ENCODE assay signal across 12 mouse cellular contexts in genomic region chr17:37027486-37027885, GRCm38 (mm10). TPM values are rescaled to one million over a fixed set of nuclear protein-coding genes. Genes with fewer than 3 reads are reported as not detected.
A peak's percentile ranks its signal among the peaks of the same experiment; 100 is the strongest.
DNase-seq lines count a peak whose midpoint lies in the region; ATAC-seq lines count a peak whose summit lies in the region.
"Had no signal": no experiment of that assay in that cellular context is flagged by ENCODE, and none has a peak within 500 bp of the region (broad histone marks: within the 10 kb centered on the region; RNA-seq: fewer than 3 reads in every experiment).

No protein-coding gene starts in this region.

- no peaks in the 10 kb centered on the region for H3K36me3 ChIP-seq in midbrain, embryonic 10.5 days
- H3K36me3 ChIP-seq in midbrain, embryonic 11.5 days (ENCODE audit: control insufficient read depth, insufficient read depth, low read length): no peaks in the 10 kb centered on the region
- H3K36me3 ChIP-seq in forebrain, embryonic 11.5 days (ENCODE audit: control insufficient read depth, insufficient read depth, low read length): no peaks in the 10 kb centered on the region
- H3K36me3 ChIP-seq in limb, embryonic 10.5 days: no peaks in the 10 kb centered on the region
- no peaks in the 10 kb centered on the region for H3K36me3 ChIP-seq in stomach, embryonic 16.5 days (ENCODE audit: control insufficient read depth, insufficient read depth, low read length)

- DNase-seq in midbrain, embryonic 10.5 days (ENCODE audit: low spot score): no peak
- DNase-seq in midbrain, embryonic 11.5 days (ENCODE audit: low spot score, missing footprints): no peak
- DNase-seq in forebrain, embryonic 11.5 days (ENCODE audit: low spot score): no peak
- DNase-seq in limb, embryonic 10.5 days (ENCODE audit: low spot score): no peak
- DNase-seq in cerebellum, adult 9-10 months: no peak
- no peak for DNase-seq in cerebellum, postnatal 36 days
- DNase-seq: adrenal gland, adult 8-10 months had no signal

- H3K4me3 ChIP-seq in midbrain, embryonic 10.5 days: no peak overlapping the region
- H3K4me3 ChIP-seq in midbrain, embryonic 11.5 days (ENCODE audit: low read depth, low read length): no peak overlapping the region
- no peak overlapping the region for H3K4me3 ChIP-seq in forebrain, embryonic 11.5 days (ENCODE audit: low read depth, low read length)
- no peak overlapping the region for H3K4me3 ChIP-seq in limb, embryonic 10.5 days
- no peak overlapping the region for H3K4me3 ChIP-seq in stomach, embryonic 16.5 days (replicated peaks; ENCODE audit: low read length)

- 95% methylated on average over 4 of the region's 4 CpGs for WGBS in midbrain, embryonic 10.5 days
- WGBS in midbrain, embryonic 11.5 days: 96% methylated on average over 4 of the region's 4 CpGs
- WGBS in forebrain, embryonic 11.5 days: 95% methylated on average over 4 of the region's 4 CpGs
- 91% methylated on average over 4 of the region's 4 CpGs for WGBS in limb, embryonic 10.5 days
- 92% methylated on average over 4 of the region's 4 CpGs for WGBS in stomach, embryonic 16.5 days

- H3K9me3 ChIP-seq in midbrain, embryonic 10.5 days (replicated peaks): no peaks in the 10 kb centered on the region
- no peaks in the 10 kb centered on the region for H3K9me3 ChIP-seq in midbrain, embryonic 11.5 days (ENCODE audit: control insufficient read depth, low read length)
- no peaks in the 10 kb centered on the region for H3K9me3 ChIP-seq in forebrain, embryonic 11.5 days (ENCODE audit: control insufficient read depth, low read length)
- no peaks in the 10 kb centered on the region for H3K9me3 ChIP-seq in limb, embryonic 10.5 days (replicated peaks)
- no peaks in the 10 kb centered on the region for H3K9me3 ChIP-seq in stomach, embryonic 16.5 days (replicated peaks; ENCODE audit: control insufficient read depth, low read length)

- no peaks in the 10 kb centered on the region for H3K27me3 ChIP-seq in midbrain, embryonic 10.5 days (ENCODE audit: low read depth, poor library complexity, severe bottlenecking)
- H3K27me3 ChIP-seq in midbrain, embryonic 11.5 days (ENCODE audit: control insufficient read depth, insufficient read depth, low read length): no peaks in the 10 kb centered on the region
- no peaks in the 10 kb centered on the region for H3K27me3 ChIP-seq in forebrain, embryonic 11.5 days (ENCODE audit: control insufficient read depth, insufficient read depth, low read length)
- H3K27me3 ChIP-seq in limb, embryonic 10.5 days (ENCODE audit: low read depth, poor library complexity, severe bottlenecking): no peaks in the 10 kb centered on the region
- H3K27me3 ChIP-seq in stomach, embryonic 16.5 days (ENCODE audit: control insufficient read depth, insufficient read depth, low read length): no peaks in the 10 kb centered on the region

- H3K4me2 ChIP-seq in midbrain, embryonic 11.5 days: no peak overlapping the region
- no peak overlapping the region for H3K4me2 ChIP-seq in forebrain, embryonic 11.5 days (ENCODE audit: low read depth, low read length, severe bottlenecking)
- no peak overlapping the region for H3K4me2 ChIP-seq in stomach, embryonic 16.5 days (ENCODE audit: low read depth, low read length)

- no peak for ATAC-seq in midbrain, embryonic 11.5 days (ENCODE audit: low FRiP score)
- ATAC-seq in forebrain, embryonic 11.5 days (replicated peaks; ENCODE audit: low FRiP score): no peak
- no peak for ATAC-seq in stomach, embryonic 16.5 days (ENCODE audit: insufficient read depth, low FRiP score)

- H3K9ac ChIP-seq in midbrain, embryonic 11.5 days (ENCODE audit: low read length): no peak overlapping the region
- H3K9ac ChIP-seq in forebrain, embryonic 11.5 days (ENCODE audit: low read length): no peak overlapping the region
- H3K9ac ChIP-seq in stomach, embryonic 16.5 days (ENCODE audit: low read length): no peak overlapping the region

- H3K27ac ChIP-seq in midbrain, embryonic 10.5 days (replicated peaks): peak overlapping the region; percentile 91
- H3K27ac ChIP-seq in midbrain, embryonic 11.5 days (ENCODE audit: low read depth, low read length): no peak overlapping the region
- H3K27ac ChIP-seq in forebrain, embryonic 11.5 days (ENCODE audit: low read depth, low read length): peak overlapping the region; percentile 97; the same call in 1 of the 2 replicates
- peak overlapping the region; percentile 92 for H3K27ac ChIP-seq in limb, embryonic 10.5 days
- H3K27ac ChIP-seq in stomach, embryonic 16.5 days (ENCODE audit: low read length): peak overlapping the region; percentile 42
- H3K27ac ChIP-seq: macrophage had no signal

- H3K4me1 ChIP-seq in midbrain, embryonic 10.5 days: peaks cover 12% of the 10 kb centered on the region
- peaks cover 2% of the 10 kb centered on the region; the same call in 1 of the 2 replicates for H3K4me1 ChIP-seq in midbrain, embryonic 11.5 days (ENCODE audit: control insufficient read depth, insufficient read depth, low read length)
- no peaks in the 10 kb centered on the region; the same call in 1 of the 2 replicates for H3K4me1 ChIP-seq in forebrain, embryonic 11.5 days (replicated peaks; ENCODE audit: control insufficient read depth, insufficient read depth, low read length)
- H3K4me1 ChIP-seq in limb, embryonic 10.5 days: peaks cover 4% of the 10 kb centered on the region; the same call in 1 of the 2 replicates
- H3K4me1 ChIP-seq in stomach, embryonic 16.5 days (ENCODE audit: control insufficient read depth, insufficient read depth, low read length): no peaks in the 10 kb centered on the region

RNA-seq across cellular contexts. Expression of gene Mog, which starts 4.3 kb away (rescaled TPM):
- 0.10 and 0.15 TPM in 2 replicates for polyA plus RNA-seq in midbrain, embryonic 10.5 days (2016; fragmentation: Nextera tagmentation; extraction: Ambion mirVana)
- 0.18 and 0.42 TPM in 2 replicates for polyA plus RNA-seq in midbrain, embryonic 11.5 days (2014; fragmentation: Nextera tagmentation; extraction: Ambion mirVana)
- 0.39 TPM in 1 of 2 replicates, not detected in the other for polyA plus RNA-seq in forebrain, embryonic 11.5 days (2014; fragmentation: Nextera tagmentation; extraction: Ambion mirVana)
- 0.08 and 0.20 TPM in 2 replicates for polyA plus RNA-seq in limb, embryonic 10.5 days (2016; fragmentation: Nextera tagmentation; extraction: Ambion mirVana)
- polyA plus RNA-seq in stomach, embryonic 16.5 days (2015; fragmentation: Nextera tagmentation; extraction: Ambion mirVana): 0.21 TPM in 1 of 2 replicates, not detected in the other
- polyA plus RNA-seq: heart, embryonic 14.5 days; large intestine, adult 2 months; liver, adult 2 months; macrophage had no signal

RNA-seq across cellular contexts. Expression of gene Gabbr1, which starts 18.3 kb away (rescaled TPM):
- polyA plus RNA-seq in midbrain, embryonic 10.5 days (2016; fragmentation: Nextera tagmentation; extraction: Ambion mirVana): 7.9 and 12.2 TPM in 2 replicates
- 14.3 and 14.5 TPM in 2 replicates for polyA plus RNA-seq in midbrain, embryonic 11.5 days (2014; fragmentation: Nextera tagmentation; extraction: Ambion mirVana)
- 19.7 and 21.8 TPM in 2 replicates for polyA plus RNA-seq in forebrain, embryonic 11.5 days (2014; fragmentation: Nextera tagmentation; extraction: Ambion mirVana)
- 6.6 and 9.0 TPM in 2 replicates for polyA plus RNA-seq in limb, embryonic 10.5 days (2016; fragmentation: Nextera tagmentation; extraction: Ambion mirVana)
- 7.2 and 7.5 TPM in 2 replicates for polyA plus RNA-seq in stomach, embryonic 16.5 days (2015; fragmentation: Nextera tagmentation; extraction: Ambion mirVana)

RNA-seq across cellular contexts. Expression of gene Zfp57, which starts 26.5 kb away (rescaled TPM):
- polyA plus RNA-seq in midbrain, embryonic 10.5 days (2016; fragmentation: Nextera tagmentation; extraction: Ambion mirVana): 61.6 and 87.8 TPM in 2 replicates
- polyA plus RNA-seq in midbrain, embryonic 11.5 days (2014; fragmentation: Nextera tagmentation; extraction: Ambion mirVana): 89.9 and 102 TPM in 2 replicates
- polyA plus RNA-seq in forebrain, embryonic 11.5 days (2014; fragmentation: Nextera tagmentation; extraction: Ambion mirVana): 130 and 142 TPM in 2 replicates
- 69.9 and 92.6 TPM in 2 replicates for polyA plus RNA-seq in limb, embryonic 10.5 days (2016; fragmentation: Nextera tagmentation; extraction: Ambion mirVana)
- 40.9 and 50.3 TPM in 2 replicates for polyA plus RNA-seq in stomach, embryonic 16.5 days (2015; fragmentation: Nextera tagmentation; extraction: Ambion mirVana)
- polyA plus RNA-seq: macrophage had no signal

RNA-seq across cellular contexts. Expression of gene H2-M5, which starts 38.1 kb away (rescaled TPM):
- polyA plus RNA-seq in midbrain, embryonic 10.5 days (2016; fragmentation: Nextera tagmentation; extraction: Ambion mirVana): 0.83 and 1.2 TPM in 2 replicates
- 0.41 and 0.67 TPM in 2 replicates for polyA plus RNA-seq in midbrain, embryonic 11.5 days (2014; fragmentation: Nextera tagmentation; extraction: Ambion mirVana)
- 0.73 and 1.1 TPM in 2 replicates for polyA plus RNA-seq in forebrain, embryonic 11.5 days (2014; fragmentation: Nextera tagmentation; extraction: Ambion mirVana)
- polyA plus RNA-seq in limb, embryonic 10.5 days (2016; fragmentation: Nextera tagmentation; extraction: Ambion mirVana): 0.55 and 1.2 TPM in 2 replicates
- 0.35 and 0.43 TPM in 2 replicates for polyA plus RNA-seq in stomach, embryonic 16.5 days (2015; fragmentation: Nextera tagmentation; extraction: Ambion mirVana)
- polyA plus RNA-seq: large intestine, adult 2 months; liver, adult 2 months; macrophage had no signal

RNA-seq across cellular contexts. Expression of gene 2410137M14Rik, which starts 46.4 kb away (rescaled TPM):
- not detected in 2 replicates for polyA plus RNA-seq in midbrain, embryonic 10.5 days (2016; fragmentation: Nextera tagmentation; extraction: Ambion mirVana)
- polyA plus RNA-seq in midbrain, embryonic 11.5 days (2014; fragmentation: Nextera tagmentation; extraction: Ambion mirVana): 0.39 TPM in 1 of 2 replicates, not detected in the other
- polyA plus RNA-seq in forebrain, embryonic 11.5 days (2014; fragmentation: Nextera tagmentation; extraction: Ambion mirVana): not detected in 2 replicates
- polyA plus RNA-seq in limb, embryonic 10.5 days (2016; fragmentation: Nextera tagmentation; extraction: Ambion mirVana): not detected in 2 replicates
- polyA plus RNA-seq in stomach, embryonic 16.5 days (2015; fragmentation: Nextera tagmentation; extraction: Ambion mirVana): not detected in 2 replicates
- polyA plus RNA-seq: heart, embryonic 14.5 days; large intestine, adult 2 months; liver, adult 2 months; macrophage had no signal
